Mouse (Mus musculus): ENCODE measurements at regions not wholly inside any gene's neighbourhood (a gene's known extent, or its start where the extent isn't known, plus 50 kb on each side); places are given as distances from the start of the nearest gene placed in this dataset.

DNA sequence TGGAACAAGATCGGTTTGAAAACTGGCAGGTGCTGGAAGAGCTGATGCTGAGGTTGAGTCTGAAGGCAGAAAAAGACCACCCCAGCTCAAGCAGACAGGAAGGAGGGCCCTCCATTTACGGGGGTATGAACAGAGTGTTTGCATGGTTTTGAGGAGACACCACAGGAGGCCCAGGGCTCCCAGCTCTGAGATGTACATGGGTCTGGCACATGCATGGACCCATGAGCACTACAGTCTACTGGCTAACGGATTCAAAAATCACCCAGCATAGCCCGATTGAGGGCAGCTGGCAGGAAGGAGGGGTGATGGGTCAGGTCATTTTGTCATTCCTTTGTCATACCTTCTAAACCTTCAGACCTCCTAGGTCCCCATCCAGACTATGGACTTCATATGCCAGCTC is 103.6 kb upstream of the Mvb12b start:
- TF ChIP-seq CTCF (IDR thresholded peaks at IDR 0.05; ENCODE audit: low read depth, low read length) (no peak), GATA2 (IDR thresholded peaks at IDR 0.05; ENCODE audit: borderline replicate concordance, low read depth, low read length) (no peak), GATA1 (IDR thresholded peaks at IDR 0.05; ENCODE audit: borderline replicate concordance, low read length) (no peak)
